Mouse (Mus musculus): Measurements from ENCODE around the gene Mog. TPM values are rescaled to one million over a fixed set of nuclear protein-coding genes. Genes with fewer than 3 reads are reported as not detected.
A peak's percentile ranks its signal among the peaks of the same experiment; 100 is the strongest.

Mog gene
- polyA plus RNA-seq, 1 experiment from 2014 or later: 0.08 TPM

GRCm38 (mm10) chr17:37018328-37018727 lies 4.9 kb downstream of the Mog start:
- TF ChIP-seq EP300 (optimal IDR thresholded peaks at IDR 0.05) (no peak), CTCF (IDR thresholded peaks at IDR 0.05; ENCODE audit: low read depth) (no peak)
- Histone ChIP-seq H3K36me3 (ENCODE audit: control insufficient read depth, insufficient read depth, low read length) (no peaks in the 10 kb centered on the region), H3K27me3 (ENCODE audit: control insufficient read depth, insufficient read depth, low read length) (no peaks in the 10 kb centered on the region), H3K4me3 (ENCODE audit: low read depth, low read length) (no peak overlapping the region), H3K9me3 (ENCODE audit: control insufficient read depth, low read length) (no peaks in the 10 kb centered on the region), H3K4me1 (replicated peaks; ENCODE audit: control insufficient read depth, insufficient read depth) (no peaks in the 10 kb centered on the region), H3K4me2 (replicated peaks; ENCODE audit: low read depth) (no peak overlapping the region), H3K9ac (ENCODE audit: low read length) (no peak overlapping the region), H3K27ac (replicated peaks) (no peak overlapping the region; the same call in 1 of the 2 replicates)
- DNase-seq (ENCODE audit: low spot score) (no peak), ATAC-seq (ENCODE audit: low FRiP score, low TSS enrichment) (no peak)
- WGBS: 63% methylated on average over 3 of the region's 3 CpGs

GRCm38 (mm10) chr17:37016333-37016732 lies 6.9 kb downstream of the Mog start:
- no peak for DNase-seq (ENCODE audit: low spot score)
- peak; percentile 79 for ATAC-seq (ENCODE audit: low FRiP score, low TSS enrichment)
- Histone ChIP-seq H3K9ac (ENCODE audit: low read length) (no peak overlapping the region), H3K4me3 (ENCODE audit: low read depth, low read length) (no peak overlapping the region), H3K4me1 (replicated peaks; ENCODE audit: control insufficient read depth, insufficient read depth) (no peaks in the 10 kb centered on the region), H3K9me3 (ENCODE audit: control insufficient read depth, low read length) (no peaks in the 10 kb centered on the region), H3K27me3 (ENCODE audit: control insufficient read depth, insufficient read depth, low read length) (no peaks in the 10 kb centered on the region), H3K4me2 (replicated peaks; ENCODE audit: low read depth) (no peak overlapping the region), H3K36me3 (ENCODE audit: control insufficient read depth, insufficient read depth, low read length) (no peaks in the 10 kb centered on the region), H3K27ac (replicated peaks) (peak overlapping the region; percentile 53; the same call in 1 of the 2 replicates)
- TF ChIP-seq EP300 (optimal IDR thresholded peaks at IDR 0.05) (no peak), CTCF (IDR thresholded peaks at IDR 0.05; ENCODE audit: low read depth) (no peak)

DNA sequence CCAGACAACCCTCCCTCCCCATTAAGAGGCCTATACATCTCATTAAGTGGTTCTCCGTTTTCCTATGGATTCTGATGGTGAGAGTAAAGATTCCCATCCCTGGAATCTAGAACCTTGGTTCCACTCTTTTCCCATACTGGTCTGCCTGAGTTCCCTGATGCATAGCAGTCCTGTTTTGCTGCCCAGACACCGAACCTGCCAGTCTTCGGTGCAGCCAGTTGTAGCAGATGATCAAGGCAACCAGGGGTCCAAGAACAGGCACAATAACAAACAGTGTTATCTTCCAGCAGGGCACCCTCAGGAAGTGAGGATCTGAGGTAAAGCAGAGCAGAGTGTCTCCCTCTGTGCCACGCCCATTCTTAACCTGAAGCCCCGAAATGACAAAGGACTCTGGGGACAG lies 11.1 kb downstream of the Mog start:
- peaks cover 6% of the 10 kb centered on the region for H3K36me3 ChIP-seq (ENCODE audit: control insufficient read depth, insufficient read depth, low read length)
- no peaks in the 10 kb centered on the region for H3K4me1 ChIP-seq (replicated peaks; ENCODE audit: control insufficient read depth, insufficient read depth)
- DNase-seq (ENCODE audit: low spot score): no peak
- 68% methylated on average over 5 of the region's 5 CpGs for WGBS
- H3K27me3 ChIP-seq (ENCODE audit: control insufficient read depth, insufficient read depth, low read length): no peaks in the 10 kb centered on the region
- ATAC-seq (ENCODE audit: low FRiP score, low TSS enrichment): no peak
- no peaks in the 10 kb centered on the region for H3K9me3 ChIP-seq (ENCODE audit: control insufficient read depth, low read length)
- H3K27ac ChIP-seq (replicated peaks): no peak overlapping the region
- H3K9ac ChIP-seq (ENCODE audit: low read length): no peak overlapping the region
- TF ChIP-seq EP300 (optimal IDR thresholded peaks at IDR 0.05) (no peak), CTCF (IDR thresholded peaks at IDR 0.05; ENCODE audit: low read depth) (no peak)
- no peak overlapping the region for H3K4me3 ChIP-seq (ENCODE audit: low read depth, low read length)
- no peak overlapping the region for H3K4me2 ChIP-seq (replicated peaks; ENCODE audit: low read depth)

GRCm38 (mm10) chr17:37011719-37012118 lies 11.5 kb downstream of the Mog start:
- DNase-seq (ENCODE audit: low spot score) (no peak), ATAC-seq (ENCODE audit: low FRiP score, low TSS enrichment) (no peak)
- Histone ChIP-seq H3K9ac (ENCODE audit: low read length) (no peak overlapping the region), H3K9me3 (ENCODE audit: control insufficient read depth, low read length) (no peaks in the 10 kb centered on the region), H3K4me3 (ENCODE audit: low read depth, low read length) (no peak overlapping the region), H3K4me1 (replicated peaks; ENCODE audit: control insufficient read depth, insufficient read depth) (no peaks in the 10 kb centered on the region), H3K27ac (replicated peaks) (no peak overlapping the region), H3K27me3 (ENCODE audit: control insufficient read depth, insufficient read depth, low read length) (no peaks in the 10 kb centered on the region), H3K4me2 (replicated peaks; ENCODE audit: low read depth) (no peak overlapping the region), H3K36me3 (ENCODE audit: control insufficient read depth, insufficient read depth, low read length) (peaks cover 6% of the 10 kb centered on the region)
- TF ChIP-seq CTCF (IDR thresholded peaks at IDR 0.05; ENCODE audit: low read depth) (no peak), EP300 (optimal IDR thresholded peaks at IDR 0.05) (no peak)
- WGBS: 76% methylated on average over 3 of the region's 3 CpGs

DNA sequence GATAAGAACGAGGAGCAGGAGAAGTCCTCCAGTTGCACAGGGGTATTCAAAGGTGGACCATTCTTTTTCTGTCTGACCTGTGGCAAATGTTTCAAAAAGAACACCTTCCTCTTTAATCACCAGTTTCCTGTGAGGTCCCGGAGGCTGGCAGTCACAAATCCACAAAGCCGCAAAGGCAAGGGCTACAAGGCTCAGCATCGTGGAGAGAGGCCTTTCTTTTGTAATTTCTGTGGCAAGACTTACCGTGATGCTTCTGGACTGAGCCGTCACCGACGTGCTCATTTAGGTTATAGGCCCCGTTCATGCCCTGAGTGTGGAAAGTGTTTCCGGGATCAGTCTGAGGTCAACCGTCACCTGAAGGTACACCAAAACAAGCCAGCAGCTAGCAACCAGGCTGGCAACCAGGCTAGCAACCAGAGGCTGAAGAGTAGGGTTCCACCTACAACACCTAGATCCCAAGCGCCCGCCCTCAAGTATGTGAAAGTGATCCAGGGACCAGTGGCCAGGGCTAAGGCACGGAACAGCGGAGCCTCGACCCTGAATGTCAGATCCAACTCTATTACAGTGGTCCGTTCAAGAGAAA lies 13.6 kb downstream of the Mog start:
- DNase-seq (ENCODE audit: low spot score) (no peak), ATAC-seq (ENCODE audit: low FRiP score, low TSS enrichment) (no peak)
- H3K27ac ChIP-seq (replicated peaks): no peak overlapping the region
- H3K9ac ChIP-seq (ENCODE audit: low read length): no peak overlapping the region
- H3K27me3 ChIP-seq (ENCODE audit: control insufficient read depth, insufficient read depth, low read length): no peaks in the 10 kb centered on the region
- TF ChIP-seq CTCF (IDR thresholded peaks at IDR 0.05; ENCODE audit: low read depth): no peak
- TF ChIP-seq EP300 (optimal IDR thresholded peaks at IDR 0.05): no peak
- H3K4me2 ChIP-seq (replicated peaks; ENCODE audit: low read depth): no peak overlapping the region
- 91% methylated on average over 17 of the region's 17 CpGs for WGBS
- H3K4me1 ChIP-seq (replicated peaks; ENCODE audit: control insufficient read depth, insufficient read depth): no peaks in the 10 kb centered on the region
- peaks cover 6% of the 10 kb centered on the region for H3K36me3 ChIP-seq (ENCODE audit: control insufficient read depth, insufficient read depth, low read length)
- H3K9me3 ChIP-seq (ENCODE audit: control insufficient read depth, low read length): no peaks in the 10 kb centered on the region
- no peak overlapping the region for H3K4me3 ChIP-seq (ENCODE audit: low read depth, low read length)

DNA sequence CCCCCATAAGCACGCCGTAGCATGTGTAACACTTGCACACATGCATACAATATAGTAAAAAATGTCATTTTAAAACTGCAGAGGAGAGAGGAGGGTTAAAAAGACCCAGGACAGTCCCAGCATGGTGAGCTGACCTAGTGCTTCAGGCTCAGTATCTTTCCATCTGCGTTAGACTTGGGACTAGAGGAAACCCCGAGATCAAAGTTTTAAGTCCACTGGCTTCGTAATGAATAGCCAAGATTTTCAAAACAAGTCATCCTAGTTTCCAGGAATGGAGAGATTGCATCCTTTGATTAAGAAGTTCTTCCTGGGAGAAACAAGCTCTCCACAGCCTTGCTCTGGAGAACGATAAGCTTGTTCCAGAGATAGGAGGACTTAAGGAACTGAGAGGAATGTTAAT lies 15.0 kb downstream of the Mog start:
- ATAC-seq (ENCODE audit: low FRiP score, low TSS enrichment) (no peak), DNase-seq (ENCODE audit: low spot score) (no peak)
- H3K9ac ChIP-seq (ENCODE audit: low read length): no peak overlapping the region
- no peak overlapping the region for H3K4me3 ChIP-seq (ENCODE audit: low read depth, low read length)
- no peaks in the 10 kb centered on the region for H3K9me3 ChIP-seq (ENCODE audit: control insufficient read depth, low read length)
- no peaks in the 10 kb centered on the region for H3K27me3 ChIP-seq (ENCODE audit: control insufficient read depth, insufficient read depth, low read length)
- whole genome bisulfite sequencing: 83% methylated on average over 6 of the region's 6 CpGs
- H3K4me1 ChIP-seq (replicated peaks; ENCODE audit: control insufficient read depth, insufficient read depth): no peaks in the 10 kb centered on the region
- no peak overlapping the region for H3K4me2 ChIP-seq (replicated peaks; ENCODE audit: low read depth)
- TF ChIP-seq CTCF (IDR thresholded peaks at IDR 0.05; ENCODE audit: low read depth) (no peak), EP300 (optimal IDR thresholded peaks at IDR 0.05) (no peak)
- peaks cover 6% of the 10 kb centered on the region for H3K36me3 ChIP-seq (ENCODE audit: control insufficient read depth, insufficient read depth, low read length)
- no peak overlapping the region for H3K27ac ChIP-seq (replicated peaks)

Measured in stomach, postnatal 0 days (tissue).